Mouse (Mus musculus) bone marrow, adult 2 months (tissue): ENCODE measurements around the gene Tmem108.

Experiments used
- CTCF ChIP-seq: fragments of 200-500 bp; IDR thresholded peaks from 2 replicates; pipeline ENCODE4 v1.5.1; 2011; ENCODE audit warnings: low read length, control low read depth; ENCODE audit not compliant: control insufficient read depth, insufficient read depth
- POLR2A ChIP-seq: fragments of 200-500 bp; IDR thresholded peaks from 2 replicates; pipeline ENCODE4 v1.6.1; 2011; ENCODE audit warnings: low read depth, mild to moderate bottlenecking, control low read depth, low read length, borderline replicate concordance; ENCODE audit not compliant: control insufficient read depth

DNA sequence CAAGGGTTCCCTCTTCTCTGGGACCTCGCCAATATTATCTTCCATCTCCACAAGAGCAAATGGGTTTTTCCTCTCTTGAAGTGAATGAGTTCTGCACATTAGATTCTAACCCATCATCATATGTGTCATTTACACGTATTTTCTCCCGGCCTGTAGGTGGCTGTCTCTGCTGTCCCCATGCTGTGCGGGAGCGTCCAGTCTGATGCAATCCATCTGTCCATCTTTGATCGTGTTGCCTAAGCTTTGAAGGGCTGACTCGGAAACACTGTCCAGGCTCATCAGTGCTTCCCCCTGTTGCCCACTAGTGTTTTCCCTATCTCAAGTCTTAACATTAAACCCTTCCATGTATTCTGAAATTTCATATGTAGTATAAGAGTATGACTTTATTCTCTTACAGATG, 36.1 kb downstream of the Tmem108 start:
- TF ChIP-seq CTCF, result no peak
- TF ChIP-seq POLR2A, result no peak
